Mouse (Mus musculus): Measurements from ENCODE around the gene Eef1akmt2. TPM values are rescaled to one million over a fixed set of nuclear protein-coding genes. Genes with fewer than 3 reads are reported as not detected.

Gene Eef1akmt2
- 4.8 and 8.7 TPM in 2 replicates for polyA plus RNA-seq (2012; ENCODE audit: insufficient read depth, low replicate concordance)

- Histone ChIP-seq H3K4me1 (peaks cover 55% of the 10 kb centered on the region), H3K4me3 (replicated peaks) (peak within 1 kb of the TSS; percentile 96), H3K27me3 (replicated peaks) (no peaks in the 10 kb centered on the region), H3K36me3 (replicated peaks; ENCODE audit: low read length) (peaks cover 34% of the 10 kb centered on the region), H3K9me3 (no peaks in the 10 kb centered on the region)
- TF ChIP-seq FLI1 (IDR thresholded peaks at IDR 0.05; ENCODE audit: low read length) (no peak), GATA1 (IDR thresholded peaks at IDR 0.05; ENCODE audit: borderline replicate concordance, low read length) (no peak)
Observed at GRCm38 (mm10) chr7:132852173-132852844, at the start of gene Eef1akmt2. Eef1akmt2 (minus strand) TSS chr7:132852673.

- TF ChIP-seq FLI1 (IDR thresholded peaks at IDR 0.05; ENCODE audit: low read length) (no peak), GATA1 (IDR thresholded peaks at IDR 0.05; ENCODE audit: borderline replicate concordance, low read length) (no peak)
- H3K9me3 ChIP-seq, result no peaks in the 10 kb centered on the region
- no peaks in the 10 kb centered on the region for H3K36me3 ChIP-seq (replicated peaks; ENCODE audit: low read length)
- H3K4me1 ChIP-seq, result peaks cover 54% of the 10 kb centered on the region
- peaks cover 6% of the 10 kb centered on the region for H3K27me3 ChIP-seq (replicated peaks)
- H3K4me3 ChIP-seq (replicated peaks), result peak overlapping the region; percentile 52
Observed at GRCm38 (mm10) chr7:132900826-132901531, 48.5 kb upstream of the Eef1akmt2 start.

GRCm38 (mm10) chr7:132898234-132898633, 45.8 kb upstream of the Eef1akmt2 start:
- Histone ChIP-seq H3K27me3 (replicated peaks) (peaks cover 6% of the 10 kb centered on the region), H3K9me3 (no peaks in the 10 kb centered on the region; the same call in 1 of the 2 replicates), H3K4me3 (replicated peaks) (no peak overlapping the region), H3K36me3 (replicated peaks; ENCODE audit: low read length) (peaks cover 3% of the 10 kb centered on the region), H3K4me1 (peaks cover 48% of the 10 kb centered on the region)
- no peak for TF ChIP-seq FLI1 (IDR thresholded peaks at IDR 0.05; ENCODE audit: low read length)
- no peak for TF ChIP-seq GATA1 (IDR thresholded peaks at IDR 0.05; ENCODE audit: borderline replicate concordance, low read length)

GRCm38 (mm10) chr7:132897258-132897657, 44.8 kb upstream of the Eef1akmt2 start:
- peaks cover 6% of the 10 kb centered on the region for H3K27me3 ChIP-seq (replicated peaks)
- peaks cover 48% of the 10 kb centered on the region for H3K4me1 ChIP-seq
- no peak for TF ChIP-seq GATA1 (IDR thresholded peaks at IDR 0.05; ENCODE audit: borderline replicate concordance, low read length)
- TF ChIP-seq FLI1 (IDR thresholded peaks at IDR 0.05; ENCODE audit: low read length), result no peak
- peaks cover 3% of the 10 kb centered on the region for H3K36me3 ChIP-seq (replicated peaks; ENCODE audit: low read length)
- H3K4me3 ChIP-seq (replicated peaks), result no peak overlapping the region
- H3K9me3 ChIP-seq, result no peaks in the 10 kb centered on the region; the same call in 1 of the 2 replicates

- peaks cover 3% of the 10 kb centered on the region for H3K36me3 ChIP-seq (replicated peaks; ENCODE audit: low read length)
- peaks cover 3% of the 10 kb centered on the region for H3K27me3 ChIP-seq (replicated peaks)
- no peaks in the 10 kb centered on the region; the same call in 1 of the 2 replicates for H3K9me3 ChIP-seq
- H3K4me1 ChIP-seq, result peaks cover 46% of the 10 kb centered on the region
- TF ChIP-seq FLI1 (IDR thresholded peaks at IDR 0.05; ENCODE audit: low read length) (no peak), GATA1 (IDR thresholded peaks at IDR 0.05; ENCODE audit: borderline replicate concordance, low read length) (no peak)
- no peak overlapping the region for H3K4me3 ChIP-seq (replicated peaks)
Observed at GRCm38 (mm10) chr7:132896206-132896815, 43.8 kb upstream of the Eef1akmt2 start.

- peaks cover 39% of the 10 kb centered on the region for H3K4me1 ChIP-seq
- H3K36me3 ChIP-seq (replicated peaks; ENCODE audit: low read length), result peaks cover 3% of the 10 kb centered on the region
- TF ChIP-seq GATA1 (IDR thresholded peaks at IDR 0.05; ENCODE audit: borderline replicate concordance, low read length) (no peak), FLI1 (IDR thresholded peaks at IDR 0.05; ENCODE audit: low read length) (no peak)
- H3K9me3 ChIP-seq, result no peaks in the 10 kb centered on the region; the same call in 1 of the 2 replicates
- no peak overlapping the region for H3K4me3 ChIP-seq (replicated peaks)
- peaks cover 3% of the 10 kb centered on the region for H3K27me3 ChIP-seq (replicated peaks)
Observed at GRCm38 (mm10) chr7:132894841-132895555, 42.5 kb upstream of the Eef1akmt2 start.

- TF ChIP-seq FLI1 (IDR thresholded peaks at IDR 0.05; ENCODE audit: low read length) (no peak), GATA1 (IDR thresholded peaks at IDR 0.05; ENCODE audit: borderline replicate concordance, low read length) (no peak)
- Histone ChIP-seq H3K27me3 (replicated peaks) (peaks cover 3% of the 10 kb centered on the region), H3K36me3 (replicated peaks; ENCODE audit: low read length) (peaks cover 3% of the 10 kb centered on the region), H3K9me3 (no peaks in the 10 kb centered on the region; the same call in 1 of the 2 replicates), H3K4me1 (peaks cover 55% of the 10 kb centered on the region), H3K4me3 (replicated peaks) (no peak overlapping the region)
Observed at GRCm38 (mm10) chr7:132893336-132893735, 40.9 kb upstream of the Eef1akmt2 start.

- peaks cover 3% of the 10 kb centered on the region for H3K27me3 ChIP-seq (replicated peaks)
- H3K9me3 ChIP-seq, result no peaks in the 10 kb centered on the region; the same call in 1 of the 2 replicates
- peaks cover 60% of the 10 kb centered on the region for H3K4me1 ChIP-seq
- no peak for TF ChIP-seq FLI1 (IDR thresholded peaks at IDR 0.05; ENCODE audit: low read length)
- H3K4me3 ChIP-seq (replicated peaks), result no peak overlapping the region
- H3K36me3 ChIP-seq (replicated peaks; ENCODE audit: low read length), result peaks cover 3% of the 10 kb centered on the region
Observed at GRCm38 (mm10) chr7:132892806-132893205, 40.3 kb upstream of the Eef1akmt2 start.

GRCm38 (mm10) chr7:132892311-132892661, 39.8 kb upstream of the Eef1akmt2 start:
- Histone ChIP-seq H3K27me3 (replicated peaks) (peaks cover 3% of the 10 kb centered on the region), H3K4me3 (replicated peaks) (no peak overlapping the region), H3K4me1 (peaks cover 65% of the 10 kb centered on the region), H3K9me3 (no peaks in the 10 kb centered on the region; the same call in 1 of the 2 replicates), H3K36me3 (replicated peaks; ENCODE audit: low read length) (peaks cover 3% of the 10 kb centered on the region)
- TF ChIP-seq FLI1 (IDR thresholded peaks at IDR 0.05; ENCODE audit: low read length) (no peak), GATA1 (IDR thresholded peaks at IDR 0.05; ENCODE audit: borderline replicate concordance, low read length) (no peak)

All from megakaryocyte, embryonic 14.5 days (primary cell).